Comparison of ENCODE assay signal across 9 mouse cellular contexts in genomic region chr19:24621610-24622220, GRCm38 (mm10). TPM values are rescaled to one million over a fixed set of nuclear protein-coding genes. Genes with fewer than 3 reads are reported as not detected.
DNase-seq lines count a peak whose midpoint lies in the region; ATAC-seq and TF ChIP-seq lines count a peak whose summit lies in the region.
"Had no signal": no experiment of that assay in that cellular context is flagged by ENCODE, and none has a peak within 500 bp of the region (broad histone marks: within the 10 kb centered on the region; RNA-seq: fewer than 3 reads in every experiment).

No protein-coding gene starts in this region.

- DNase-seq in CD4-positive, CD25-positive, alpha-beta regulatory T cell, adult 2 months (ENCODE audit: low read depth, low spot score) = peak; percentile 85
- DNase-seq in adrenal gland, adult (ENCODE audit: inconsistent age in 2 of 2, low spot score in 1 of 2) = peak; percentile 65 to 87
- DNase-seq in embryo, embryonic 10.5 days (ENCODE audit: low spot score) = peak; percentile 87
- peak; percentile 19 for DNase-seq in gastrocnemius, postnatal 25 days
- peak; percentile 73 for DNase-seq in kidney, postnatal 14 days
- peak; percentile 82 for DNase-seq in liver, postnatal 0 days
- peak; percentile 22 to 33 for DNase-seq in thymus, adult 18-20 months

- no peaks in the 10 kb centered on the region for H3K36me3 ChIP-seq in liver, postnatal 0 days (replicated peaks; ENCODE audit: insufficient read depth, low read length)
- H3K36me3 ChIP-seq: heart, embryonic 13.5 days had no signal

- H3K9ac ChIP-seq in liver, postnatal 0 days (replicated peaks) = no peak overlapping the region
- H3K9ac ChIP-seq: heart, embryonic 13.5 days had no signal

- no peak overlapping the region for H3K4me2 ChIP-seq in liver, postnatal 0 days (ENCODE audit: low read depth, low read length)
- H3K4me2 ChIP-seq: heart, embryonic 13.5 days had no signal

- 28% methylated on average over 8 of the region's 8 CpGs for WGBS in liver, postnatal 0 days (ENCODE audit: insufficient replicate concordance)

- no peak overlapping the region for H3K27ac ChIP-seq in liver, postnatal 0 days (ENCODE audit: low read depth)
- H3K27ac ChIP-seq: heart, embryonic 13.5 days had no signal

- no peaks in the 10 kb centered on the region for H3K4me1 ChIP-seq in liver, postnatal 0 days (ENCODE audit: insufficient read depth)
- H3K4me1 ChIP-seq: heart, embryonic 13.5 days had no signal

- no peaks in the 10 kb centered on the region for H3K9me3 ChIP-seq in liver, postnatal 0 days (ENCODE audit: low read length)
- H3K9me3 ChIP-seq: heart, embryonic 13.5 days had no signal

- H3K27me3 ChIP-seq in liver, postnatal 0 days (ENCODE audit: insufficient read depth, low read length) = no peaks in the 10 kb centered on the region
- H3K27me3 ChIP-seq: heart, embryonic 13.5 days had no signal

- no peak for TF ChIP-seq EP300 in liver, postnatal 0 days (IDR thresholded peaks at IDR 0.05; ENCODE audit: low read depth)

- peak; percentile 89 for TF ChIP-seq CTCF in liver, postnatal 0 days (IDR thresholded peaks at IDR 0.05; ENCODE audit: low read depth)

- H3K4me3 ChIP-seq in liver, postnatal 0 days (ENCODE audit: low read depth, low read length) = no peak overlapping the region
- H3K4me3 ChIP-seq: heart, embryonic 13.5 days had no signal

- ATAC-seq in liver, postnatal 0 days = no peak
- peak; percentile 87 for ATAC-seq in neutrophil, adult 5-6 weeks (ENCODE audit: extremely low read depth, insufficient number of reproducible peaks, low FRiP score, poor library complexity, severe bottlenecking)

RNA-seq across cellular contexts. Expression of gene Tmem252, which starts 52.1 kb away (rescaled TPM):
- total RNA-seq in gastrocnemius, postnatal 25 days (2021) = under 1 TPM; 0.08 to 0.32 TPM
- 0.06 and 0.07 TPM in 2 replicates for polyA plus RNA-seq in liver, postnatal 0 days (2015; fragmentation: Nextera tagmentation; extraction: Ambion mirVana)
- not detected in 2 replicates for total RNA-seq in neutrophil, adult 5-6 weeks (2017)

Comparison
In these comparisons a context has a peak if more than half of its experiments do, and no peak if none do; other contexts are left out.
1. DNase-seq: peak in every context shown above with its lines; median percentile 87 in embryo, embryonic 10.5 days; 85 in CD4-positive, CD25-positive, alpha-beta regulatory T cell, adult 2 months; 82 in liver, postnatal 0 days; 76 in adrenal gland, adult; 73 in kidney, postnatal 14 days; 28 in thymus, adult 18-20 months; 19 in gastrocnemius, postnatal 25 days.